Mouse (Mus musculus): Measurements from ENCODE around the gene C1qb. TPM values are rescaled to one million over a fixed set of nuclear protein-coding genes. Genes with fewer than 3 reads are reported as not detected.

C1qb gene
- total RNA-seq (2021) = 10 to 100 TPM; 32.0 to 36.7 TPM

DNA sequence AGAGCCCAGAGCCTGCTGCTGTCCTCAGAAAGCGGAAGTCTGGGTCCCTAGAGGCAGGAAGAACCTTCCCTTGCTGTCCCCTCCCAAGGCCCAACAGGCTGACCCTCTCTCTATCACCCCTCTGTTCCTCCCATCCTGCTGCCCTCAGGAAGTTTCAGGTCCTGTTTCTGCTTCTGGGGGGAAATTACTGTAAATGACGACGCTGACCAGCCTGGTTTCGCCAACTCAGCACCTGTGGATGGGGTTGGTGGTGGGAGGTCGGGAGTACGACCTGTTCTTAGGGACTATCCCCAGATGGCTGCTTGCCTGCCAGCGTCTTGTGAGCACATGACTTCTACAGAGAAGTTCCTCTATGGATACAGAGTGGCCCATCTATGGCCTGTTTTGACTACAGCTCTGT lies at the start of gene C1qb:
Gene C1qb (minus strand): TSS at position 87 of the 400 bp plus-strand sequence.
- DNase-seq (ENCODE audit: extremely low spot score in 1 of 2, low spot score in 2 of 2) = peak in 1 of 2 experiments; percentile 31
- intact Hi-C loops (cut with DNase I) = no loop called here

DNA sequence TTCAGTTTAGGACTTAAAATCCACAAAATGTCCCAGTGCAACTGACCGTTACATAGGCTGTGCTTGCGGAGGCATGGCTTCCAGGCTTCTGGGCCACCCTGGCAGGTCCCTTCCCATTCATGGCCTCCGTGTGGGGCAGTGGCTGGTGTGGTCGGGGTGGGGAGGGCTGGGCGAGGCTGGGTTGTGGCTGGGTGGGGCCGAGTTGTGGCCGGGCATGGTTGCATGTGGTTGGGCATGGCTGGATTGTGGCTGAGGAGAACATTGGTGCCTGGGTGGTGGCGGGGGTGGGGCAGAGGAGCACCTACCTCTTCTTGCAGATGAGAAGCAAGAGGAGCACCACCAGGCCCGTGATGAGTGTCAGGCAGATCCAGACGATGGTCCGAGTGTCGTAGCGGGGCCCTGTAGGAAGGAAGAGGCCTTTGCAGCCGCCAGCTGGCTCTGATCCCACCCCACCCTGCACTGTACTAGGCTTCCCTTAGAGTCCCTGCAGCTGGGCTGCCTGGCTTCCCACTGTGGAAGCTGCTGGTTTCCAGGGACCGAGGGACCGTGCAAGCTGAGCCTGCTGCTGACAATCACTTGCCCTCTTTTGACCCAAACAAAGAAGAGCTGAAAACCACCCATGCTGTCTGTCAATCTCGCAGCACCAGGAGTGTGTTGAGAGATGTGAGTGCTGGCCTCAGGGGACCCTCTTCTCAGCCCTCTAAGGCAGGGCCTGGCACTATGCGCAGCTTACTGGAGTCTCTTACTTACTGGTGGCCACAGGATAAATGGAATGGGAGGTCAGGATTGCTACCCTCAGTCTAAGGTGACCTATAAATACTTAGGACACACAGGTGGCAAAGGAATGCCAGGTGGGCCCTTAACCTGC lies 49.0 kb upstream of the C1qb start:
- DNase-seq (ENCODE audit: extremely low spot score in 1 of 2, low spot score in 2 of 2) = no peak
- intact Hi-C loops (cut with DNase I) = no loop called here

DNA sequence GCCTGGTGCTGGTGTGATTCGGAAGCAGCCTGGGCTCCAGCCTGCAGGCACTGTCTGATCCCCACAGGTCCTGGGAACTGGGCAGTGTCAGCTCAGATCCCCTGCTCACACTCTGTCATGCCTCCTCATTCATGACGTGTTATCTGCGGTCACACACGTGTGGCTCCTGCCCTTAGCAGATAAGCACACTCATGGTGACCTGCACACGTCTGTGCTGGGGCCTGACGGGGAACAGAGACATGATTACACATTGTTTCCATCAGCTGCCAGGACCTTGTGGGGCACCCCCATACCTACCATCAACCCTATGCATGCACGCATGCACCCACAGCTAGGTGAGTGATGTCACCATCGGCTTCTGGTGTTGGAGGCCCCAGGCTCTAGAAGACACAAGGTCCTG lies 44.5 kb upstream of the C1qb start:
- DNase-seq (ENCODE audit: extremely low spot score in 1 of 2, low spot score in 2 of 2) = no peak
- intact Hi-C loops (cut with DNase I) = no loop called here

DNA sequence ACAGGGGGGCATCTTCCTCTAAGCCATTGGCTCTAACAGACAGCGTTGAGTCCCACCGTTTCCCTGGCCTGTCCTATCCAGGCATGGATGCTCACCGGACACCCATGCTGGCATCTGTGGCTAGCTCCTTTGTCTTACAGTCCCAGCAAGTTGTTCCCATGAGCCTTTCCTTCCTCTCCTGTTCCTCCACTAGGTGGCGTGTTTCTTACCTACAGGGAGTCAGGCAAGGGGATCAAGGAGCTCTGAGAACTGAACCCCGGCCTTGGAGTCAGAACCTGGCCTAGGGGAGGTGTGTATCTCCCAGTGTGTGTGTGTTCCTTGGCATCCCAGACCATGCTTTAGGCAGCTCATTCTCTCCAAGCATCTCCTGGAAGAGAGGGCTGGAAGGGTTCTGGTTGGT lies 42.9 kb upstream of the C1qb start:
- intact Hi-C loops (cut with DNase I) = loop anchor here (5.0 kb wide), 1 partner anchor 53 kb away; no protein-coding TSS in a partner anchor

DNA sequence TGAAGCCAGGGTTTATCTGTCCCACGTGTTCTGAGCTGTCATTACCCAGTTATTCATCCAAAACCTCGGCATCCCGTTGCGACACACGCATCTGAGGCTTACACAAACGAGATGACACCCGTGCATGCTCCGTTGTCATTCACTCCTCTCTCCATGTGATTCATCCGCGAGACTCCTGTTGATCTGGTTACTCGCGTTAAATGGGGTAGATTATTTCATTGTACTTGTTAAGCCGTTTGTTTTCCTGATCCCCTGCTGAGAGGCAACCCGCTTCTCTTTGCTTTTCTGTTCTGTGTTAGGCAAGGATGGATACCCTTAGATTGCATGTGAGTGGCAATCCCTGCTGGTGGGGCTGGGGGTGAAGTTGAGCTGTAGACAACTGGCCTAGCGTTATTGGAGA lies 39.8 kb upstream of the C1qb start:
- intact Hi-C loops (cut with DNase I) = loop anchor here (5.0 kb wide), 1 partner anchor 56 kb away; no protein-coding TSS in a partner anchor
- DNase-seq (ENCODE audit: extremely low spot score in 1 of 2, low spot score in 2 of 2) = no peak

More for the DNA sequence above, 42.9 kb upstream of the C1qb start:
- DNase-seq (ENCODE audit: extremely low spot score in 1 of 2, low spot score in 2 of 2) = no peak

DNA sequence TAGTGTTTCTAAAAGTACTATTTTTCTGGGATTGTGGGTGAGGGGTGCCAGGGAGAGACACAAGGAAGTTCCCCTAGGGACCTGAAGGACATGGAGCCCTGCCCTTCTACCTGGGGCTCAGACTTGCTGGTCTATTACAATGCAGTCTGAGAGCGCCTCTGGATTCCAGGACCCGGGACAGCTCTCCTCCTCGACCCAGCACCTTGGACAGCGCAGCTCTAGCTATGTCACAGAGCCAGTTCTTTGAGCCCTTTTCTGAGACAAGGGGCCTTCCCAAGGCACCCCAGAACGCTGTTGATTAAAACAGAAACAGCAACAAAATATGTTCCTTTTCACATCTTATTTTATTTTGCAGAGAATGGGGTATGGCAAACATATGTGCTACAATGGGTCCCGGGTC lies 38.5 kb upstream of the C1qb start:
- intact Hi-C loops (cut with DNase I) = no loop called here
- DNase-seq (ENCODE audit: extremely low spot score in 1 of 2, low spot score in 2 of 2) = peak in 1 of 2 experiments; percentile 52

DNA sequence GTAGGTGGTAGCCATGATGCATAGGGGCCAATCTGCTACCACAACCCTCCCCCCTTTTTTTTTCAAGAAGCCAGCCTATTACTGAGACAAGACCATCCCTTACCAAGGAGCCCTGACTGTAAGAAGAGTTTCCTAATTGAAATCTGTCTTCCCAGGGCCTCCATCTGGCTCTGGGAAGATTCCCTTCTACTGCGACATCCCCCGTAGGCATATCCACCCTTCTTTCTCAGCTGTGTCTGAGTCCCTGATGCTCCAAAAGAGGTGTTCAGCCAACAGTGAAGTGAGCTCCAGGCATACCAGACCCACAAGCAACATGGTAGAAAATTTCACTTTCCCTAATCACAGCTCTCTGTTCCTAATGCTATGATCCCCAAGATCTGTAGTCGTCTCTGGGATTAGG lies 33.5 kb upstream of the C1qb start:
- intact Hi-C loops (cut with DNase I) = no loop called here
- no peak for DNase-seq (ENCODE audit: extremely low spot score in 1 of 2, low spot score in 2 of 2)

DNA sequence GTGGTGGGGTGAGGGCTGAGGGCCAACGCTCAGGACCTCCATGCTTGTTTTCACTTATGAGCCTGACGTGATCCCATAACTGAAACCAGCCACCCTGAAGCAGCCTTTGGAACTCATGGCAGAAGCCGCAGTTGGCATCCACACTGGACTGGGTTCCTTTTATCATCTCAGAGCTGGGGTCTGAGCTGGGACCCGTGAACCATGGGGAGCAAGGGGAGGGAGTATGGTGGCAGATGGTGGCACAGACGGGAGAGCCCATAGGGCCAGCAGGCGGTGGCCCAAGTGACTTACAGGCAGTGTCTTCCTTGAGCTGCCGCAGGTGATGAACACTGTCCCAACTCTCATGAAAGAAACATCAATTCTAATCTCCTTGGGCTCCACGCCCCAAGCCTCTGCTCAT lies 32.8 kb upstream of the C1qb start:
- DNase-seq (ENCODE audit: extremely low spot score in 1 of 2, low spot score in 2 of 2) = no peak
- intact Hi-C loops (cut with DNase I) = no loop called here

DNA sequence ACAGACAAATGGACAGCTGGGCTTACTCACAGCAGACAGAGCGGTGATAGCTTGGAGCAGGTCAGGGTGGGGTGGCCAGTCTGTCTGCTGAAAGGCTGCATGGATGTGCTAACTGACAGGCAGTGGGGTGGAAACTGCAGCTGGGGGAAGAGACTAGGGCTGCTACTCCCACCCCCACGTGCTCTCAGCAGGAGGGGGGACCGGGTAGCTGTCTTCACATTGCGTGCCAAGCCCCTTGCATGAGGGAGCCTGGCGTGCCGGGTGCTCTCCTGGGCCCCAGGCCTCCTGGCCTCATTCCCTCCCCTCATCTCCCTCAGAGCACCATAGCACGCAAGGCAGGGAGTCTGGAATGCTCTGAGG lies 31.2 kb upstream of the C1qb start:
- intact Hi-C loops (cut with DNase I) = no loop called here
- no peak for DNase-seq (ENCODE audit: extremely low spot score in 1 of 2, low spot score in 2 of 2)

DNA sequence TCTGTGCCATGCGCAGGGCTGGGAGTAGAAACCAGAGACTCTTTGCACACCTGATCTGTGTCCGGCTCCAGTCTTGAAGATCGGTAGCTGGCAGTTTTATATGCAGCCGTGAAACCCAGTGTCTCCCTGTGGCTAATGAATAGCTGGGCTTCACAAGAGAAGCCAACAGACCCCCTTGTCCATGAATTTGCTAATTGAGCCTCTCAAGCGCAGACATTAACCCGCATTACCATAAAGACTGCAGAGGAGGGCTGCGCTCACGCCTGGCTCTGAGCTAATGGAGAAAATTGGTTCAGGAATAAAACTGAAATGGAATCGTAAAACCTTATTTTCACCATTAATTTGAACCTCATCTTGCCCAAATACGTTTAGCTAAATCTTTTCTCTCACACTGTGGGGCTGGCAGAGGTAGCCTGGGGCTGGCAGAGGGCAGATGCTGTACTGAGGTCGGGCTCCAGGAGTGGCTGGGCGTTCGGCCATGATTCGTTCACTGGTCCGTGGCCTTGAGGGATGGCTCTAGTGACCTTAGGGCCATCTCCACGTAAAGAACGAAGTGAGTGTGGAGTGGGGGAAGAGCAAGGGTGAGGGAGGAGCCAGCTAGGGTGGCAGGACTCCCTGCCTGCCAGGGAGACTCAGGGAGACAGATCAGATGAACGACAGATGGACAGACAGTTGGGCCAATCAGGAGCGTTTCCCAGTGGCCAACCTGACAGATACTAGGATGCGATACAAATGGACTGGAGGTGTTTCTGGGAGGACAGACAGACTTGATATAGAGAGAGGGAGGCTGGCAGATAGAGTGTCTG lies 30.6 kb upstream of the C1qb start:
- no peak for DNase-seq (ENCODE audit: extremely low spot score in 1 of 2, low spot score in 2 of 2)
- intact Hi-C loops (cut with DNase I) = no loop called here

DNA sequence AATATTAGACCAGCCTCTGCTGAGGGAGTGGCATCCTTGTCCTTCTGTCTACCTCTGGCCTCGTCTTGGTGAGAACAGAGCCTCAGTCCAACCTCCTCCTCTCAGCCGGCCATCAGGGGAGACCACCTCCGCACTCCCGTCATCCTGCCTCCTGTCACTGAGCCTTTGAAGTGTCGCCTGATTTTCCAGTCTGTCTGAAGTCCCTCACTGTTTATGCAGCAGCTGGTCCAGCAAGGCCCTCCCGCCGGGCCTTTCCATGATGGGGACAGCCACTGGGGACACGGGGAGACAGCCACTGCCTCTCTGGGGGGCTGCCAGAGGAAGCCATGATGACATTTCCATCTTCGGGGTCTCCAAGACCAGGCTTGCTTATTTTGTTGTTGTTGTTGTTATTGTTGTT lies 26.9 kb upstream of the C1qb start:
- intact Hi-C loops (cut with DNase I) = no loop called here
- DNase-seq (ENCODE audit: extremely low spot score in 1 of 2, low spot score in 2 of 2) = no peak

DNA sequence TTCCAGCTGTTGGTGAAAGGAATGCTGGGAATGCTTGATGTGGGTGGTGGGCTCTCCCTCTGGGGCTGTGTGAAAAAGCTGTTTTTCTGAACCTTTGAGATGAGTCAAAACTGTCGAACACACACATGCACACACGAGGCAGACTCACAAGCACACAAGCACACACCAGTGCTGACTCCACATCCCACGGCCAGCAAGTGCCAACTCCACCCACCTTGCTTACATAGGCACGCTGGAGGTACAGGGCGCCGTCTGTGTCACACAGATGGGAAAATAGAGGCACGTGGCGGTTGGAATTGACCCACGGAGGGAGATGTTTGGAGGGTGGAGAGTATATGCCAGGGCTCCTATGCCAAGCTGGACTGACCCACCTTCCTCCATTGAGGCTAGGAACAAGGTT lies 25.8 kb upstream of the C1qb start:
- DNase-seq (ENCODE audit: extremely low spot score in 1 of 2, low spot score in 2 of 2) = no peak
- intact Hi-C loops (cut with DNase I) = no loop called here

DNA sequence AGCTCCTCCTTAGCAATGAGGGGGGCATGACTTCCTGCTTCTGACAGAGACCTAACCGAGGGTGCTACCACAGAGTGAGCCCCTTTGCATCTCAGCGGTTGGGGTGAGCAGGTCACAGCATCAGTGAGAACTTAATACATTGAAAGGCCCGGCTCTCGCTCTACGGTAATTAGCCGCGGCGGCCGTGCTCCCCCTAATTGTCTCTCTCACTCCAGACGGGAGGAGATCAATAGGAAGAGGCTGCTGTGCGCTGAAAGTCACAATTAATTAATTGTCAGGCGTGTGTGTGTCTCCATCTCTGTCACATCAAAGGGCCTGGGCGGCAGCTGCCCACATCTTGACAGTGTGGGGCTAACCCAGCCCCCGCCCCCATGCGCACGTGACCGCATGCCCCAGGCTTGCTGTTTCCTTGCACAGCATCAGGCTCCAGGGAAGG lies 25.2 kb upstream of the C1qb start:
- intact Hi-C loops (cut with DNase I) = no loop called here
- no peak for DNase-seq (ENCODE audit: extremely low spot score in 1 of 2, low spot score in 2 of 2)

DNA sequence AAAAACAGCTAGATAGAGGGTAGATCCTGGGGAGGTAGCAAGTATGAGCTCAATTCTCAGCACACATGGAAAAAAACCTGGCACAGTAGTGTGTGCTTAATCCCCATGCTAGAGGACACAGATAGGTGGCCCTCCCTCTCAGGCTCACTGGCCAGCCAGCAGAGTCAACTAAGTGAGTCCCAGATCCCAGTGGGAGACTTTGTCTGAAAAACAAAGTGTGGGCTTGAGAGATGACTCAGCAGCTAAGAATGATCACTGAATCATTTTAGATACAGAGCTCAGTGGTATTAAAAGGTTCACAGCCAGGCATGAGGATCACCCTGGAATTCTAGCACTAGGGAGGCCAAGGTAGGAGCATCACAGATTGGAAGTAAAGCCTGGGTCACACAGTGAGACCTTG lies 21.8 kb upstream of the C1qb start:
- intact Hi-C loops (cut with DNase I) = no loop called here
- no peak for DNase-seq (ENCODE audit: extremely low spot score in 1 of 2, low spot score in 2 of 2)

DNA sequence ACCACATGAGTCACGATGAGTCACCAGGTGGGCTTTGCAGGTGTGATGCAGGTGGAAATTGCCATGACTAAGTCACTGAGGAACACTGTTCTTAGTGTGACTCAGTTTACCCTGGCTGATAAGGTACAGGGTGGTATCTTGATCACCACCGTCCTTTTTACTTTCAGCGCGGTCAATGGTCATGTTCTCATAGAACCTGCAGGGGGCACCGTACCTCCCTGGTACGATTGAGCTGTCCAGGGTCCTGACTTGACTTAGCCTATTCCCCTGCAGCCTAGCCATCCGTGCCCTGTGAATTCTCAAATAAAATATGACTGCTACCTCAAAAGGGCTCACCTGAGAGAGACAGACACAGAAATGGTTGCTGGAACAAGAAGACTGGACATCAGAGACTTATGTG lies 21.0 kb upstream of the C1qb start:
- intact Hi-C loops (cut with DNase I) = no loop called here
- no peak for DNase-seq (ENCODE audit: extremely low spot score in 1 of 2, low spot score in 2 of 2)

DNA sequence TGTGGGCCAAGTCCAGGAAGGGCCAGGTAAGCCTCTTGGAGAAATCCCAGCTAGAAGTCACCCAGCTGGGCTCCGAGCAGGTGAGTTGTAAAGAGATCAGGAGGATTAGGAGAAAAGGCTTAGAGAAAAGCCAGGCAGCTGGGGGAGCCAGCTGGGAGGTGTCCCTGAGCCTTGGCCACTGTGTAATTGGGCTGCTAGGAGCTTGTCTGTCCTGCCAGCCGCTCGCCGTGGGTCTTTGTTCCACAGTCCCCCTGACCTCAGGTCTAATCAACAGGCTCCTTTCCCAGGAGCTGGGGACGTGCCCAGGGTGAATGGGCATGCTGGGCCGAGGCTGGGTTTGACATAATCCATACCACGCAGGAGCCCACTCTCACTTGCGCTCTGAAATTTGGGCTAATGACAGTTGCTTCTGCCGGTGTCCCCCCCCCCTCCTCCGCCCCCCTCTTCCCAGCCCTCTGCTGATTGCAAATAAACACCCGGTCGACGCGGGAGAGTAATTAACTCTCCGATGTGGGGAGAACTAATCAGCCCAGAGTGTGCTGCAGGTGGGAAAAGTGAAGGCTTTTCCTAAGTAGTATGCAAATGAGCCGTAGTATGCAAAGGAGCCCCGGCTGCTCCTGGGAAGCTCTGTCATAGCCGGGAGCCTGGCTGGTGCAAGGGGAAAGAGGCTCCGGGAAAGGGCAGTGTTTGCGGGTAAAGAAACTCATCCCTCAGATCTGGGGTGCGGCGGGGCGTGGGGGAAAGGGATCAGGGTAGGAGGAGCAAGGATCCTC lies 19.0 kb upstream of the C1qb start:
- DNase-seq (ENCODE audit: extremely low spot score in 1 of 2, low spot score in 2 of 2) = no peak
- intact Hi-C loops (cut with DNase I) = no loop called here

DNA sequence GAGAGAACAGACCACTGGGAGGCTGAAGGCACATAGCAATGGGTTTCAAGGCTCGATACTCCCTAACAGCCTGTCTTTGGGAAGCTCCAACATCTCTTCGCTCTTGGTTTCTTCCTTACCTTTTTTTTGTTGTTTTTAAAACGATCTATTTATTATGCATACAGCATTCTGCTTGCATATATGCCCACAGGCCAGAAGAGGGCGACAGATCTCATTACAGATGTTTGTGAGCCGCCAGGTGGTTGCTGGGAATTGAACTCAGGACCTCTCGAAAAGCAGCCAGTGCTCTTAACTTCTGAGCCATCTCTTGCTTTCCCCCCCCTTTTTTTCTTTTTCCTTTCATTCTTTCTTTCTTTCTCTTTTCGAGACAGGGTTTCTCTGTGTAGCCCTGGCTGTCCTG lies 13.2 kb upstream of the C1qb start:
- no peak for DNase-seq (ENCODE audit: extremely low spot score in 1 of 2, low spot score in 2 of 2)
- intact Hi-C loops (cut with DNase I) = loop anchor here (10.0 kb wide), 1 partner anchor 406 kb away; no protein-coding TSS in a partner anchor

DNA sequence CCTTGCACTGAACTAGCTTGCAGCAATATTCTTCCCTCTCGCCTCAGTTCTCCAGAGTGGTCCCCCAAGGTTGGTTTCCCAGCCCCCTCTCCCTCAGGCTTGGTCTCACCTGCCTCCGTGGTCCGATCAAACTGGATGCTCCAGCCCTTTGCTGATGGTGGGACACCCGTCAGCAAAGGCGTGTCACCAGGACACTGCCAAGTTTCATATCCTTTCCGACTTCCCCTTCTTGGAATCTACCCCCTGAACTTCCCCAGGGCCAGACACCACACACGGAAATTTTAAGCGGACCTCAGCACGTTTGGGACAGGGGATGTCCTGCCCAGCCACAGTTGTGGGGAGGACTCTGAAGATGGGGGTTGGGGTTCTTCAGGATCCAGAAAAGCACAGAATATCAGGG lies 12.7 kb upstream of the C1qb start, which contains the start of gene C1qa:
Gene C1qa (minus strand): TSS at position 167 of the 400 bp plus-strand sequence.
- intact Hi-C loops (cut with DNase I) = loop anchor here (10.0 kb wide), 1 partner anchor 406 kb away; no protein-coding TSS in a partner anchor
- DNase-seq (ENCODE audit: extremely low spot score in 1 of 2, low spot score in 2 of 2) = peak in 1 of 2 experiments; percentile 24

DNA sequence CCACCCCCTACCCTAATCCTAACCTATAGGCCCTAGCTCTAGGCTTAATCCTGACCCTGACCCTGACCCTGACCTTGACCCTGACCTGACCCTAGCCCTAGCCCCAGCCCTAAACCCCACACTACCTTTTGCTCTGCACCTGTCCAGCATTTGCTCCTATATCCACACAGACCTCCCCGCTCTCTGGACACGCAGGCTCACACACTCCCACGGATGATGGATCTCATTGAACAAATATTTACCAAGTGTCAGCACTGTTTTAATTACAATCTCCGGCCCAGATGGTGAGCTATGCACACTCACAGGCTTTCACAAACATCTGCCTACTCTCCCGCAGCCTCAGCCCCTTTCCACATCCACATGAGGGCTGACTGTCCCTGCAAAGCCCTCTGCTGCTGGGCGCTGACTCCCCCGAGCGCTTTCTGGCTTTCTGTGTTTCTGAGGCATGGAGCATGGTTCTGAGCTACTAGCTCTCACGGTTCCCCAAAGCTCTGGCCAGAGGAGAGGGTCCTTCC lies 12.2 kb upstream of the C1qb start:
- intact Hi-C loops (cut with DNase I) = loop anchor here (10.0 kb wide), 1 partner anchor 407 kb away; no protein-coding TSS in a partner anchor
- no peak for DNase-seq (ENCODE audit: extremely low spot score in 1 of 2, low spot score in 2 of 2)
